Mouse (Mus musculus): ENCODE data around the gene Tpd52l2. TPM values are rescaled to one million over a fixed set of nuclear protein-coding genes. Genes with fewer than 3 reads are reported as not detected.

Gene Tpd52l2
- 10 to 100 TPM; 63.9 to 65.2 TPM for total RNA-seq (2021)
- long read RNA-seq, experiment 1, transcript Tpd52l2-201 (7 exons, 2,950 nt) = major isoform, 19 of 64 reads
- long read RNA-seq, experiment 1, transcript Tpd52l2-204 (6 exons, 3,475 nt) = minor isoform, 8 of 64 reads
- long read RNA-seq, experiment 1, transcript Tpd52l2-203 (9 exons, 985 nt) = minor isoform, 10 of 64 reads
- long read RNA-seq, experiment 1, partial matches to known transcripts = 1 of 64 reads
- long read RNA-seq, experiment 1, other reads (novel, unspliced or antisense) = 22 of 64 reads
- long read RNA-seq, experiment 2, transcript Tpd52l2-203 (9 exons, 985 nt) = minor isoform, 5 of 41 reads
- long read RNA-seq, experiment 2, transcript Tpd52l2-201 (7 exons, 2,950 nt) = major isoform, 13 of 41 reads
- long read RNA-seq, experiment 2, partial matches to known transcripts = 0 of 41 reads
- long read RNA-seq, experiment 2, other reads (novel, unspliced or antisense) = 17 of 41 reads

DNA sequence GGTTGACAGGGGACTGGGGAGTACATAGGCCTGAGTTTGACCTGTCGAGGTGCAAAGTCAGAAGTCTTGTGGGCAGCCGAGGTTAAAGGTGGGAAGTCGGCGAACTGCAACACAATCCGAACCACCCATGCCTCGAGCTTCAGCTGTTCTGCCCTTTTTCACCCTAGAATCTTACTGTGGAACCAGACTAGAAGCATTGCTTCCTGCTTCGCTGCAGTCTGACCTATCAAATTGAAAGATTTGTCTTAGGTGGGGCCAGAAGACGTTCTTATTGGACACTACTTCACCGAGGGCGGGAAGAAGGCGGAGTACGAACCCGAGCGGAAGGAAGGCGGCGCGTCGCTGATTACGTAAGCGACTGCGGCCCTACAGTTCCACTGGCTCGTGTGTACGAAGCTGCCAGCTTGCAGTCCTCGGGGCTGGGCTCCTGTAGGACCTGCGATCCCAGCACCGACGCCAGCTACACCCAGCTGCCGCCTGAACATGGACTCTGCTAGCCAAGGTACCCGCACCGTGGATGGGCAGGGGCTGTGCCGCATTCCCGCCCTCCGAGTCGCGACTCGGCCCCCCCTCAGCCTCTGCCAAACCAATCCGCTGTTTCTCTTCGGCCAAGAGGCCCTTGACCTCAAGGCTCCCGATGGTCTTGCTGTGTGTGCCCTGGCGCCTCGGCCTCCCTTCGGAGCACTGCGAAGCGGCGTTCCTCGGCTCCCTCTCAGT lies at the start of gene Tpd52l2:
TSS of gene Tpd52l2 (plus strand) at position 312 of the 717 bp plus-strand sequence.
- DNase-seq = peak; percentile 93 to 96

GRCm38 (mm10) chr2:181452181-181452580 lies 44.8 kb upstream of the Tpd52l2 start:
- no peak for DNase-seq

DNA sequence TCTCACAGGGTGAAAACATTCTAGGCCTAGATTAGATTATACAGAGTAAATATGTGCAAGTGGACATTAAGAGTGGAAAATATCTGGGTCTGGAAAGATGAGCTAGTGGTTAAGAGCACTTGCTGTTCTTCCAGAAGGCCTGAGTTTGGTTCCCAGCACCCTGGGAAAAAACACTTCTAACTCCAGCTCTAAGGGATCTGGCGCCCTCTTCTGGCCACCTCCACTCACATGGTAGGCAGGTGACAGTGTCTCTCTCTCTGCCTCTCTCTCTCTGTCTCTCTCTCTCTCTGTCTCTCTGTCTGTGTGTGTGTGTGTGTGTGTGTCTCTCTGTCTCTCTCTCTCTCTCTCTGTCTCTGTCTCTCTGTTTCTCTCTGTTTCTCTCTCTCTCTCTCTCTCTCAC lies 43.7 kb upstream of the Tpd52l2 start:
- DNase-seq = no peak

DNA sequence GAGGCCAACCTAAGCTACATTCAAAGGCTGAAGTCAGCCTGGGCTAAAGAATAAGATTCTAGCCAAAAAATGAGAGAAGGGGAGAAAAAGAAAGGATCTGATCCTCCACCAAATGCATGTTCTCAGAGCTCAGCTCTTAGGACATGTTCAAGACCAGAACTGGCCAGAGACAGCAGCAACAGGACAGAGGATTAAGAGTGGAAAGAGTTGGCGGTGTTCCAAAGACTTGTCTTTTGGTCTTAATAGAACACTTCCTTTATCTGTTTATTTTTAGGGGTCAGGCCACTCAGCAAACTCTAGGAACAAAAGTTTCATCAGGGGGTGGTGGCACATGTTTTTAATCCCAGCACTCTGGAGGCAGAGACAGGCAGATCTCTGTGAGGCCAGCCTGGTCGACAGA lies 41.0 kb upstream of the Tpd52l2 start:
- DNase-seq = peak in 1 of 2 experiments; percentile 52

DNA sequence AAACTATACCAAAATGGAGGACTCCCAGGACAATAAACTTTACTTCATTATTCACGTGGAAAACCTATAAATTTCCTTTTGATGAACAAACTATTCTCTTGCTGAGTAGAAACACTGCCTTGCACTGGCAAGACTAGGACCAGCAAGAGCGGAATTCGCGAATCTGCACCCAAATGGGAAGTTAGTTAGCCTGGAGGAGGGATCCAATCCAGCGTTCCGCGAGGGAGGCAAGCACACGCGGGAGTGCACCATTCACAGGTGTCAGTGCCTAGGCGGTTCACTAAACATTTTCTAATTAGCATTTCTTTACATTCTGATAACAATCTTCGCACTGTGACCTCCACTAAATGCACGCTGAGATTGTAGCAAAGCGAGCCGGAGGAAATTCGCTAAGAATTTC lies 39.1 kb upstream of the Tpd52l2 start:
- DNase-seq = peak; percentile 32 to 51

GRCm38 (mm10) chr2:181458411-181459152 lies 38.4 kb upstream of the Tpd52l2 start:
- peak; percentile 68 for DNase-seq

GRCm38 (mm10) chr2:181459153-181459672 lies 37.7 kb upstream of the Tpd52l2 start, which contains the start of gene Zbtb46:
Gene Zbtb46, minus strand, starts transcription at chr2:181459426.
- peak; percentile 89 to 93 for DNase-seq

- DNase-seq = peak; percentile 72 to 88
These were observed 37.0 kb upstream of the Tpd52l2 start for GRCm38 (mm10) chr2:181459673-181460621.

DNA sequence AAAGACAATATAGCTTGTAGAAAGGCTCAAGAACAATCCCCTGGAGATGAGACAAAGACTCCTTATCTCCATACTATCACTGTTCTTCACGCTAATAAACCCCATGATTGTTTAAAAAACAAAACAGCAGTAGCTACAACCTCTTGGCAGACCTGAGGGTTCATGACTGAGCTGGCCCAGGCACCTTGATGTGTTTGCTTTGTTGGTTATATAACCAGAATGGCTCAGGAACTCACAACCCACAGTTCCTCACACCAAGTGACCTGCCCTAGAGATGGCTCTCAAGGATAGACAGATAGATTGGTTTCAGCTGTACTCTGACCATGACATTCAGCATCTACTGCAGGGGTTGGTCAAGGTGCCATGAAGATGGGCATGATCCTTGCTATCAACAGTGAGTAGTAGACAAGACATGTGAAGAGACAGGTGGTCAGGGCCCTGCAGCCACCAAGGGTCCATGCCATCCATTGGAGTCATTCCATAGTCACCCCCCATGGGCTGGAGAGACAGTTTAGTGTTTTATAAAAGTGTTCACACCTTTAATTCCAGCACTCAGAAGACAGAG lies 35.3 kb upstream of the Tpd52l2 start:
- no peak for DNase-seq

DNA sequence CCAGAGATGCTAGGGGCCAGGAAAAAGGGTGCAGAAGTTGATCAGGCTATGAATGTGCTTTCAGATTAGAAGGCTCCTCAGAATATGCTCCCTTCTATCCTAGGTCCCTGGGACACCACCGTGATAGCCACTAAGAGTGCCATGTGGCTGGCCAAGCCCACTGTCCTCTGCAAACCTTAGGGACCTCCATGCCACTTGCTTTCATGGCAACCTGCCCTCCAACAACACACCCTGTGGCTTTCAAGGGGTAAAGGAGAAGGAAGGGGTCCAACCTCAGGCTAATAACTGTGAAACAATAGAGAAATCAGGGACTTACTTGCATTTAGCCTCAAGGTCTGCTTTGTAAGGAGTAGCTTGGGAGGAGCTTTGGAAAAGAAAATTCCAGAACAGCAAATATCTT lies 34.3 kb upstream of the Tpd52l2 start:
- DNase-seq = no peak

DNA sequence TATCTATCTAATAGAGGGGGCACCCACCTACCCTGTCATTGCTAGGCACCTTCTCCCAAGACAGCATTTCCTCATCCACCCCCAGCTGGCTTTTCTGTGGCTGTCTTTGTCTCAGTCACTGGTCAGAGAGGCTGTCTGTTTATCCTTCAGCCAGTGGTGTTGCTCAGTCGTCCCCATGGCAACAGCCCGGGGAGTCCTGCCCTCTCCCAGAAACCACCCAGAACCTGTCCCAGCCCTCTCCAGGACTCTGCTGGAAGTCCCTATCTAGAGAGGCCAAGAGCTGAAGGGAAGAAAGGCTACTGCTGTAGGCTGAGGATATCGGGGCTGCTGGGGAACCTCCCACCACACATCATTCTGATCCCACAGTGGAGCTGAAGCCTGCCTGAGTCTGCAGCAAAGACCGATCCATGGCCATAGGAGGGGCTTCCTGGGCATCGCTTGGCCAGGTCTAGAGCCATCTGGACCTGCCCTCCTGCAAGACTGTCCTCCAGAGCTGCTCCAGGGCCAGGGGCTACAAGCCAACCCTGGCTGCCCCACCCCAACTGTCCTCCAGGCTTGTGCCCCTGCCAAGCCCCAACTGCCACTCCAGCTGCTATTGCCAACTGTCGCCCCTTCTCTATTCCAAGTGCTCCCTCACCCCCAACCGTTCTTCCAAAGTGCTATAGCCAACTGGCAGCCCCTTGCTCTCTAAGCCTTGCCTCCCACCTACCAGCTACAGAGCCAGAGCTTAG lies 33.8 kb upstream of the Tpd52l2 start:
- DNase-seq = peak in 1 of 2 experiments; percentile 81

GRCm38 (mm10) chr2:181465423-181465822 lies 31.5 kb upstream of the Tpd52l2 start:
- no peak for DNase-seq

- peak in 1 of 2 experiments; percentile 86 for DNase-seq
These were observed 26.7 kb upstream of the Tpd52l2 start for GRCm38 (mm10) chr2:181470285-181470684.

GRCm38 (mm10) chr2:181471246-181471645 lies 25.7 kb upstream of the Tpd52l2 start:
- peak; percentile 75 to 91 for DNase-seq

DNA sequence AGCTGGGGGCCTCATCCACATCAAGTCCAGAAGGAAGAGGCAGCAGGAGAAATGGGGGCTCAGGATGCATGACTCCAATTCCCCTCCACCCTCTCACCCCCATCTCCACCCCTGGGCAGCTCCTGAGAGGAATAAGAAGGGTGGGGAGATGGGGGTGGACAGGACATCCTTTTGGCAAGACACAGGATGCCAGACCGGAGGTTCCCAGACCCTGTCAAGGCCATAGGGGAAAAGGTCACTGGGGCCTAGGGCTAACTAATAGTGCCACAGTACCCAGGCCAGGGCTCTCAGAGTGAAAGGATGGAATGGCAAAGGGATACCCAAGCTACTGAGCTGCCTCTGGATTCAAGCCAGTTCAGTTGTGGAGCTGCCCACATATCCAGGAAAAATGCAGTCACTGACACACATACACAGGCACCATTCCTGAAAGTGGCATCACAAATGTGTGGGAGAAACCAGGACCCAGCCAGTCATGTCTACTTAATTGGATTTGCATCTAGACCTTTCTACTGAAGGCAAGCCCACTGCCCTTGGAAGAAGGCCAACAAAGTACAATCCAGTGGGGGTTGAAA lies 24.6 kb upstream of the Tpd52l2 start:
- DNase-seq = peak in 1 of 2 experiments; percentile 71

- DNase-seq = no peak
These were observed 13.8 kb upstream of the Tpd52l2 start for GRCm38 (mm10) chr2:181483120-181483519.

GRCm38 (mm10) chr2:181483562-181484318 lies 13.2 kb upstream of the Tpd52l2 start:
- peak; percentile 77 to 85 for DNase-seq

GRCm38 (mm10) chr2:181484456-181485233 lies 12.3 kb upstream of the Tpd52l2 start:
- peak; percentile 45 to 56 for DNase-seq

All from heart, adult 18-20 months (tissue).